Mouse (Mus musculus) limb, embryonic 11.5 days (tissue): Measurements from ENCODE around the gene Slc43a1. TPM values are rescaled to one million over a fixed set of nuclear protein-coding genes. Genes with fewer than 3 reads are reported as not detected.

Source experiments
- ATAC-seq: fragments of 200-750 bp; cut with Nextera tagmentation; 2 replicates; pipeline ENCODE4 v1.8.0; 2017; ENCODE audit warnings: low read depth; ENCODE audit not compliant: insufficient number of reproducible peaks, low FRiP score, low TSS enrichment
- DNase-seq: peaks from one replicate; pipeline ENCODE4 v3.0.0-alpha.2; 2015; ENCODE audit warnings: low spot score
- H3K27ac ChIP-seq: fragments of 300-500 bp; sonication (generic); replicated peaks from 2 replicates; pipeline ENCODE4 v1.5.1; 2014; ENCODE audit warnings: low read depth, mild to moderate bottlenecking, low read length
- H3K27me3 ChIP-seq: fragments of 300-500 bp; sonication (generic); 2 replicates; pipeline ENCODE4 v1.6.1; 2014; ENCODE audit warnings: mild to moderate bottlenecking, low read length, mixed read lengths; ENCODE audit not compliant: control insufficient read depth, insufficient read depth
- H3K36me3 ChIP-seq: fragments of 300-500 bp; sonication (generic); 2 replicates; pipeline ENCODE4 v1.6.1; 2014; ENCODE audit warnings: mild to moderate bottlenecking, low read length, moderate library complexity, mixed read lengths; ENCODE audit not compliant: control insufficient read depth, insufficient read depth
- H3K4me1 ChIP-seq: fragments of 300-500 bp; sonication (generic); 2 replicates; pipeline ENCODE4 v1.6.1; 2014; ENCODE audit warnings: low read length, mixed read lengths; ENCODE audit not compliant: control insufficient read depth, insufficient read depth
- H3K4me2 ChIP-seq: fragments of 300-500 bp; sonication (generic); 2 replicates; pipeline ENCODE4 v1.6.1; 2014; ENCODE audit warnings: low read depth, mild to moderate bottlenecking, moderate library complexity; ENCODE audit not compliant: severe bottlenecking
- H3K4me3 ChIP-seq: fragments of 300-500 bp; sonication (generic); 2 replicates; pipeline ENCODE4 v1.5.1; 2014; ENCODE audit warnings: low read depth, low read length
- H3K9ac ChIP-seq: fragments of 300-500 bp; sonication (generic); 2 replicates; pipeline ENCODE4 v1.6.1; 2014; ENCODE audit warnings: mild to moderate bottlenecking, low read length
- H3K9me3 ChIP-seq: fragments of 300-500 bp; sonication (generic); 2 replicates; pipeline ENCODE4 v1.6.1; 2016; ENCODE audit warnings: low read length; ENCODE audit not compliant: control insufficient read depth
- WGBS: fragments of 180-500 bp; shearing (Covaris S2); extraction: QIAGEN DNeasy Blood & Tissue Kit; methylation state at CpG from one replicate; pipeline ENCODE4 v1.1.7; 2014; 5-methylcytosine and 5-hydroxymethylcytosine counted together
- polyA plus RNA-seq: library from polyadenylated mRNA; unstranded; fragments of >200 nt; fragmentation: Nextera tagmentation; extraction: Ambion mirVana; gene quantifications from 2 replicates; pipeline ENCODE4 v1.2.1, GENCODE M21; 2014

Gene Slc43a1
- polyA plus RNA-seq, 1 experiment from 2014 or later: 37.8 TPM

DNA sequence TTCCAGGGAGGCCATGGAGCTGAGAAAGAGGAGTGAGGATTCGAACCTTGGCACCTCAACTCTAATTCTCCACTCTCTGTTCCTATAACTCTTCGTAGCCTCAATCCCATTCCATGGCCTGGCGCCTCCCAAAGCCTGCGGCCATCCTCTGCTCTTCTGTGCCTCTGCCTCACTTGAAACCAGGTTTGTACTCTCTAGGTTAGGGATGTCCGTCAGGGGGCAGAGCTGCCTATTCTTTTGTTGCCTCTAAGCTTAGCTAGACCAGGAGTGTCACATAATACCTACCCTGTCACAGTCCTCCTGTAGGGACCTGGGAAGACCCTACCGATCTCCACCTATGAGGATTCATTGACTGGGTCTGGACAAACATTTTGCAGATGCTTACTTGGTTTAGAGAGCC is 26.0 kb upstream of the Slc43a1 start:
- DNase-seq (no peak), ATAC-seq (no peak)
- Histone ChIP-seq H3K27ac (no peak overlapping the region), H3K9ac (no peak overlapping the region), H3K9me3 (no peaks in the 10 kb centered on the region), H3K36me3 (no peaks in the 10 kb centered on the region), H3K27me3 (no peaks in the 10 kb centered on the region), H3K4me3 (no peak overlapping the region), H3K4me1 (0 out of 2 replicates have a peak, but pooled peaks cover 3% of the 10 kb centered on the region), H3K4me2 (no peak overlapping the region)
- 78% methylated on average over 6 of the region's 6 CpGs for WGBS

DNA sequence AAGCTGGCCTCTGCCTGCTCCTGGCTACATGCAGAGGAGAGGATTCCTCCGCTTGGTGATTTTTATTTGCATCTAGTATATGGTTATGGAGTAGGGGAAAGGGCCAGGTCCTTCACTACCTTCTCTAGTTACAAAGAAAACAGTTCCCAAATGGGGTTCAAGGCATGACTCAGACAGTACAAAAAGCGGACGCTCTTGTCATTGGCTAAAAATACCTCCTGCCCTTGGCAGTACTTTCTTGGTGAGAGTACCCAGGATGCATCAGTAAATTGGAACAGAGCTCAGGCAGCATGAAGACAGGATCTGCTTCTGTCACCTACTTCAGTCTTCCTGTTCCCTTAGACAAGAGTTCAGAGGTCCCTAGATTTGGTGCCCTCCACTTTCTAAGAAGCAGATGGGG is 18.8 kb upstream of the Slc43a1 start:
- H3K9me3 ChIP-seq: no peaks in the 10 kb centered on the region
- ATAC-seq (no peak), DNase-seq (no peak)
- H3K4me2 ChIP-seq: no peak overlapping the region
- H3K36me3 ChIP-seq: no peaks in the 10 kb centered on the region
- no peak overlapping the region for H3K27ac ChIP-seq
- no peaks in the 10 kb centered on the region for H3K27me3 ChIP-seq
- WGBS: 67% methylated on average over 3 of the region's 3 CpGs
- H3K4me3 ChIP-seq: no peak overlapping the region
- H3K4me1 ChIP-seq: no peaks in the 10 kb centered on the region
- H3K9ac ChIP-seq: no peak overlapping the region

DNA sequence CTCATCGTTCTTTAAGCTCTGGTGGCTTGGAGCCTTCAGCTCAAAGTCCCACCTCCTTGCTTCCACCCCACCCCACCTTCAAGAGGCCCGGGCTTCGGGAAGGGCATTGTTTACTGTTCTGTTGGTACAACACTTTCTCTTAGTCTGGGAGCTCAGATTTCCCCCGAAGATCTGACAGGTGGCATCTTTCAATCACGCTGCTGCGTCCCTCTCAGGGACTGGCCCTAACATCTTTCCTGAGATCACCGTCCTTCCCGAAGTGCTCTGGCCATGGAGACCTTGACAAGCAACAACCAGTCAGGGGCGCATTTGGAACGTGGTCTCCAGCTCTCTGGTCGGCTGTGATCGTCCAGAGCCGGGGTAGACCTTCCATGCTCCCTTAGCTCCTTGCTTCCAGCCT is 16.1 kb upstream of the Slc43a1 start, which contains the start of gene Smtnl1:
Gene Smtnl1, minus strand, starts transcription at position 101 of the 400 bp plus-strand sequence.
- WGBS: 66% methylated on average over 13 of the region's 13 CpGs
- DNase-seq (no peak), ATAC-seq (no peak)
- Histone ChIP-seq H3K4me1 (peaks cover 2% of the 10 kb centered on the region; the same call in 1 of the 2 replicates), H3K9me3 (no peaks in the 10 kb centered on the region), H3K4me2 (no peak within 1 kb of the TSS), H3K27ac (no peak within 1 kb of the TSS), H3K9ac (no peak within 1 kb of the TSS), H3K36me3 (no peaks in the 10 kb centered on the region), H3K4me3 (no peak within 1 kb of the TSS), H3K27me3 (no peaks in the 10 kb centered on the region)

DNA sequence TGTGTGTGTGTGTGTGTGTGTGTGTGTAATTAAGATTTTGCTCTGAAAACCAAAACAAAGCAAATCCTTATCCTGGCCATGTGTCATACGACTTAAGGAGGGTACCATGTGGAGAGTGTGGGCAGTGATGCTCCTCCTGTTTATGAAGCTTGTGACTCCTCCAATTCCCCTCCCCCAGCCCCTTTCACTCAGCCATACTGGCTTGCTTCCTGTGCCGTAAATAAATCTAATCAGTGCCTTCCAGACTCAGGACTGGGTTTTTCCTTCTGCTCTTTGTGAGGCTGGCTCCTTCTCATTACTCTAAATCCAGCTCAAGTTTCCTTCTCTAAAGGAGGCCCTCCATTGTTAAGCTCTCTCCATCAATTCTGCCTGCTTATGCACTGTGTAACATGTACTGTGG is 15.4 kb upstream of the Slc43a1 start:
- Histone ChIP-seq H3K36me3 (no peaks in the 10 kb centered on the region), H3K4me1 (peaks cover 5% of the 10 kb centered on the region; the same call in 1 of the 2 replicates), H3K9ac (no peak overlapping the region), H3K9me3 (no peaks in the 10 kb centered on the region), H3K4me2 (no peak overlapping the region), H3K27me3 (no peaks in the 10 kb centered on the region), H3K4me3 (no peak overlapping the region), H3K27ac (no peak overlapping the region)
- 0 out of 2 replicates have a peak, but pooled peaks have one; percentile 8 for ATAC-seq
- no peak for DNase-seq
- 37% methylated on average over 2 of the region's 2 CpGs for WGBS

DNA sequence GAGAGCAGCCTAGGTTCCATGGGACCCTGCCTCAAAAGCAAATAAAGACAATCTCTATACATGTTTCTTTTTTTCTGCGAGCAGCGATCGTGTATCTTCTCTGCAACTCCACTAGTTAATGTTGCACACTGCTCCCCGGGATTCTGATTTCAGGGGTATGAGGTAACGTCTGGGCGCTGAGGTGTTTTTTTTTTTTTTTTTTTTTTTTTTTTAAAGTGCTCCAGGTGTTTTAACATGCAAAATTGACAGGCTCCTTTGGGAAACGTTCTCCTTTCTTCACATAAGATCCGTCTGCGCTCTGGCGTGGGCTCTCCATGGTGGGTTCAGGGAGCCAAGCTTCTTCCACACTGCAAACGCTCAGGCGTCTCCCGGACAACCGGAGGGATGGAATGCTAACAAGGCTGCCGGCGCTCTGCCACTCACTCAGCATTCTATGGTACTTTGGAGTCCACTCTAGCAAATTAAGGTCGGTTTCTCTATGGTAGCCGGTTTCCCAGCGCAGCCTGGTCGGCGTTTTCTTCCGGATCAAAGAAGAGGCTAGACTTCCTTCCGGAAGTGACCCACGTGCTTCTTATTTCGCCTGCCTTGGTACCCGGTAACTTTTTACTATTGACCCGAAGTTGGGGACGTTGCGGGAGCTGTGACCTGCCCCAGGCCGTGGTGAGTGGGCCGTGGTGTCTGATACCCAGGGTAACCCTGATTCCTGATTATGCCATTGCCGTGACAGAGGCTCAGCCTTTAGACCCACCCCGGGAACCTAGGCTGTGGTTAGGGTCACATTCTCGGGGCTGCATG is 12.0 kb upstream of the Slc43a1 start, which contains the start of gene Timm10:
Gene Timm10, plus strand, starts transcription at position 510 of the 795 bp plus-strand sequence.
- Histone ChIP-seq H3K4me1 (peaks cover 5% of the 10 kb centered on the region; the same call in 1 of the 2 replicates), H3K27ac (no peak within 1 kb of the TSS; the same call in 1 of the 2 replicates), H3K9ac (peak within 1 kb of the TSS; percentile 62), H3K27me3 (no peaks in the 10 kb centered on the region), H3K36me3 (peaks cover 2% of the 10 kb centered on the region; the same call in 1 of the 2 replicates), H3K4me2 (peak within 1 kb of the TSS; percentile 94), H3K9me3 (no peaks in the 10 kb centered on the region), H3K4me3 (peak within 1 kb of the TSS; percentile 84)
- WGBS: under 1% methylated on average over 34 of the region's 34 CpGs
- DNase-seq (peak; percentile 93), ATAC-seq (peak; percentile 84)

DNA sequence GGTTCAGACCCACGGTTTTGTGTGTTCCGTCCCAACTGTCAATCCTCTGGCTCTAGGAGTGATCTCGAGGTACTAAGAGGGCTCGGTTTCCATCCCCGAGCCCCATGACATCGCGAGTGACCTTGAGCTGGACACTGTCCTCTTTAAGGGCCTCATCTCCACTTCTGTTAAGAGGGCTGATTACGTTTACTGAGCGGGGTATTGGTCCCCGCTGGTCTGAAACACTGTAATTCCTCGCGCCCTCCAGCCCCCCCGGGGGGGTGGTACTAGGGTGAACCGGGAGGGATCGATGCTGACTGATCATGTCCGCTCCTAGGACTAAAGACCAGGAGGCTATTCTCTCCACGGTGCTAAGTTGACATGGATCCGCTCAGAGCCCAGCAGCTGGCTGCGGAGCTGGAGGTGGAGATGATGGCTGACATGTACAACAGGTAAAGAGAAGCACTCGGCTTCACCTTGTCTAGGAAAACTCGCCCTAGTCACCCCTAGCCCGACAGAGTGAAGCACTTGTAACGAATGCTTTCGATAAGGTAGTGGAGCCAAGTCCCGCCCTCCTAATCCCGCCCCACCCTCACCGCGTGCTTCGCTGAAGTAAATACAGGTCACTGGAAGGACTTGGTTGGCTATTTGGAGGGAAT is 11.2 kb upstream of the Slc43a1 start:
- DNase-seq: no peak
- Histone ChIP-seq H3K9me3 (no peaks in the 10 kb centered on the region), H3K4me1 (peaks cover 5% of the 10 kb centered on the region; the same call in 1 of the 2 replicates), H3K27me3 (no peaks in the 10 kb centered on the region), H3K9ac (peak overlapping the region; percentile 62), H3K36me3 (peaks cover 2% of the 10 kb centered on the region; the same call in 1 of the 2 replicates), H3K4me3 (peak overlapping the region; percentile 84), H3K4me2 (peak overlapping the region; percentile 94), H3K27ac (no peak overlapping the region; the same call in 1 of the 2 replicates)
- peak; percentile 10; the same call in 1 of the 2 replicates for ATAC-seq
- WGBS: under 1% methylated on average over 29 of the region's 29 CpGs

DNA sequence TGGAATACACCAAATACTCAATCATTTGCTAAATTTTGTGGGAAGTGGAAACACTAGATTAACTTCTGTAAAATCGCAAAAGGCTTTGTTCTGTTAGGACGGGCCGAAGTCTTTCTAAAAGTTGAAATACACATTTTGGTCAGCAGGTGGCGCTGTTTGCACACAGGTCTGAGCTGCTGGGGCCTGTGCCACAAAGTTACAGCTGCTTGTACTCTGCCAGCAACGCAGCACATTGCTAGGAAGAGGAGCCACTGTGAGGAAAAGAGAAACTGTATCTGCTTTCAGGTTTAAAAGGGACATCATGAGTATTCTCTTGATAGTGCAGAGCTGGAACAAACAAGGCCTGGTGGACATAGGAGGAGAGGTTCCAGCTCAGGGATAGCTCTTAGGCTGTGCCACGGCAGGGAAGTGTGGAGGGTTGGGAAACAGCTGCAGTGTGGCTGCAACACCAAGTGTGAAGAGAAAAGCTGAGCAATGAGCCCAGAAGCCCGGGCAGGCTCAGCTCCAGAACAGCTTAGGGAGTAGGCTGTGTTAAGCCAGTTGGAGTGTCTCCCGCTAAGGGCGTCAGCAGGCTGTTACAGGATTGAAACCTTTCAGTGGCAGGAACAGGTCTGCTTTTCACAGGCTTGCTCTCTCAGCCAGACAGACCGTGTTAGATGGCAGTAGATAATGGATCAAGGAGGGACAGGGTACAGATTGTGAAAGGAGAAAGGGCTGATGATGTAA is 6.8 kb upstream of the Slc43a1 start:
- ATAC-seq: peak; percentile 68; the same call in 1 of the 2 replicates
- DNase-seq: peak; percentile 90
- WGBS: 38% methylated on average over 10 of the region's 10 CpGs

DNA sequence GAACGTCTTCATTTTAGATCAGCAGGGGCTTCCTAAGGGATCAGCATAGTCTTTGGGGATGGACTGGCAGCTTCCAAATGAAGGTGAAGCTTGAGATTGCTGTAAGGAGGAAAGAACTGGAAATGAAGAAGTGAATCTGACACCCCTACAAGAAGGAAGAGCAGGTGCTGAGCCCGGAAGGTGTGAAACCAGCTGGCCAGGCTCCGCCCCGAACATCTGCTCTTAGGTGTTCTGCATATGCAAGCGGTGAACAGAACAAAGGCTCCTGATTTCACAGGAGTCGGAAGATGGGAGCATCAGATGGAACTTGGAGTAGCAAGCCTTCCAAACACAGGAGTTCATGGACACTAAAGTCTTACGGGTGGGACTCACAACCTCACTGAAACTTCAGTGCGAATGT is 1.5 kb upstream of the Slc43a1 start:
- H3K4me3 ChIP-seq: no peak overlapping the region
- no peak overlapping the region for H3K4me2 ChIP-seq
- no peak overlapping the region for H3K27ac ChIP-seq
- no peak for DNase-seq
- 46% methylated on average over 8 of the region's 8 CpGs for WGBS
- H3K9ac ChIP-seq: no peak overlapping the region
- H3K4me1 ChIP-seq: peaks cover 7% of the 10 kb centered on the region
- H3K27me3 ChIP-seq: no peaks in the 10 kb centered on the region
- ATAC-seq: no peak
- no peaks in the 10 kb centered on the region; the same call in 1 of the 2 replicates for H3K36me3 ChIP-seq
- no peaks in the 10 kb centered on the region for H3K9me3 ChIP-seq

More for the DNA sequence above, 6.8 kb upstream of the Slc43a1 start:
- Histone ChIP-seq H3K4me1 (peaks cover 5% of the 10 kb centered on the region; the same call in 1 of the 2 replicates), H3K4me2 (no peak overlapping the region), H3K9ac (no peak overlapping the region), H3K9me3 (no peaks in the 10 kb centered on the region), H3K4me3 (no peak overlapping the region), H3K27ac (no peak overlapping the region), H3K27me3 (no peaks in the 10 kb centered on the region), H3K36me3 (peaks cover 2% of the 10 kb centered on the region; the same call in 1 of the 2 replicates)
